Mouse (Mus musculus) layer of hippocampus, postnatal 25 days (tissue): ENCODE measurements at regions not wholly inside any gene's neighbourhood (a gene's known extent, or its start where the extent isn't known, plus 50 kb on each side); places are given as distances from the start of the nearest gene placed in this dataset.
"Not testable (repeated sequence)": the region's sequence is repeated elsewhere in the genome, so short reads cannot be mapped to it uniquely, and the experiment has no call there.

Source experiments
- DNase-seq, 2 experiments: peaks; one replicate each; pipeline ENCODE4 v3.0.0; 2022; ENCODE audit warnings: mixed read lengths in 2 of 2, low spot score in 1 of 2; ENCODE audit errors: extremely low spot score in 1 of 2

DNA sequence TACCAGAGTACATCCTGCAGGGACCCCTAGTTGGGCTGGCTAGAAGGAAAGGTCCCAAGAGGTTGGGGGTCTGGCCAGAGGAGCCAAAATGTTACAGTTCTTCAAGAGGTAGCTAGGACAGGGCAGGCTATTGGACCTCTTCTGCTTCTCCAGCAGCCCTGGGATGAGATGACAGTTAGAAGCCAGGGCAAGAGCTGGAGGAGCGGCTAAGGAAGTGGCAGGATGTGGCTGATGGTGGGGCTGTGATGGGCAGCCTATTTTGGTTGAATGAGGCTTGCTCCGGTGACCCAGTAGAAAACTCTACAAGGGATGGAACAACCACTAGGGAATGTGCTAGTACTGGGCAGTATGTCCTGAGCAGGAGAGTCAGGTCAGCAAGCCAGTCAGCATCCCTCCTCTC, 82.8 kb downstream of the Ddx11 start:
- DNase-seq = no peak

DNA sequence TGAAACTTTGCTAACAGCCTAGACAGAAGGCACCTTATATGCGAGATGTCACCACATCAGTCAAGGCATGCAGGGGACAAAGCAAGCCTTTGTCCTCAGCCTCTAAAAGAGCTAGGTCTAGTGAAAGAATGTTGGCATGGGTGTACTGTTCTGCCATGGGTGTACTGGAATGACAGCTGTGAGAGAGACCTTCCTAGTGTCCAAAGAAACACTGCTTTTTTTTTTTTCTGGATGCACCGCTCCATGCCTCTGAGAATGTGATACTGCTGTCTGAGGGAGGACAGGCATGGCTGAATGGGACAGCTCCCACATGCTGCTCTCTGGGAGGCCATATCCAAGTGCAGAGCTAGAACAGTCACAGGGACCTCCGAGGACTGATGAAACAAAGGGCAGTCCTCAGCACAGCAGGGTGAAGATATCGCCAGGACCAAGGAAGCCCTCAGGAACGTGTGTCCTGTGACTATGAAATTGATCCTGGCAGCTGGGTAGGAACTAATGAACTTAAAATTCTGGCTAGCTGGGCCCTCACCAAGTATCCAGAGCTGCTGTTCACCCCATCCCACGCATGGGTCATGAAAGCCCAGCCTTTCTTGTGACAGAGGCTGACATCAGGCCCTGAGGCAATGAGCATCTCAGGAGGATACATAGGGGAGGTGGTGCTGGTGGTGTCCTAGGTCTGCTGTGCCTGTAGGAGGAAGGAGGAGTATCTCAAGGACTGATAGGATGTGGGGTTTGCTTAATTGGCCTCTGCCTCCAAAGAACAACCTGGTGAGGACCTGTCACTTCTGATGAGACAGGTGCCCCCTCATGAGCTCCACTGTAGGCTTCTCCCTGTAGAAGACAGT, 84.6 kb downstream of the Ddx11 start:
- DNase-seq = not testable (repeated sequence)

DNA sequence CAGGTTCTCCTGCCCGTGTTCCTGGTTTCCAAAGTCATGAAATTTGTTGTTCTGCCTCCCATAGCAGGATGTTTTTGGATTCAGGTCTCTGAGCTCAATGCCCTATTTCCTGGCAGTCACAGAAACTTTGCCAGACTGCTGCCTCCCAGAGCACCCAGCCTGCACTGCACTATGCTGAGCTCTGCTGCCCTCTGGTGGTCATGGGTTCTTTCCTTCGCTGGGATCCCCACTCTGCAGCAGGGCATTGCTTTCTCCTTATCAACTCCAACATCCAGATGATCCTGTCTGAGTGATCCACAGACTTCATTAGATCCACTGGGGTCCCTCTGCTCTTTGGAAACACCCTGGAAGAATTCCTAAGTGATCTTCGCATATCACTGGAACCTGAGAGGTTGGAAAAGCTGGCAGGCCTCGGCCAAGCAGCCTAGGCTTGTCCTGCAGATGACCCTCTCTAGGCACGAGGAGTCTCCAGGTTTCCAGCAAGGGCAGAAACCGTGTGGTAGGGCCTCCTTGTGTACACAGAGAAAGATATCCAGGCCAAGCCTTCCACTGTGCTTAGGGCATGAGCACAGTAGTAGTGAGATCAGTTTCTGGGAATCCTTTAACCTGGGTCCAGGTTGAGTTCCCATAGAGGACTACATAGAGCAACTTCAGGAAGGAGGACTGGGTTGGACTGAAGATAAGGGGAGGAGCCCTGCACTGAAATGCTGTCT, 85.6 kb downstream of the Ddx11 start:
- DNase-seq = not testable (repeated sequence)

DNA sequence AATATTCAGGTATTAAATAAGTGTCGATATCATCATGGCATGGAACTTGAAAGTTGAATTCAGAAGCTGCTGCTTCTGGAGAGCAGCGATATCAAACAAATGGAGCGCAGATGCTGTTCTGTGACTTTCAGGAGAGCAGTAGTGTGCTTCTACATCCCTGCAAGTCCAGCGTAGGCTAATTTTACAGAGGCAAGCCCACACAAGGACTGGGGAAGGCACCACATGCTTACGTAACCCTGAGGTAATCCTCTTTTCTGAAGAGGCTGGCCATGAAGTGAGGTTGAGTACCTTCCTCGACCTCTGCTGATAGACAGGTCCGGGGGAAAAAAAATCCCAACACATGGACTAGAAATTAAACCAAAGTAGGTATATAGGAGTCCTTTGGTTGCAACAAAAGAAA, 88.2 kb downstream of the Ddx11 start:
- no peak for DNase-seq

DNA sequence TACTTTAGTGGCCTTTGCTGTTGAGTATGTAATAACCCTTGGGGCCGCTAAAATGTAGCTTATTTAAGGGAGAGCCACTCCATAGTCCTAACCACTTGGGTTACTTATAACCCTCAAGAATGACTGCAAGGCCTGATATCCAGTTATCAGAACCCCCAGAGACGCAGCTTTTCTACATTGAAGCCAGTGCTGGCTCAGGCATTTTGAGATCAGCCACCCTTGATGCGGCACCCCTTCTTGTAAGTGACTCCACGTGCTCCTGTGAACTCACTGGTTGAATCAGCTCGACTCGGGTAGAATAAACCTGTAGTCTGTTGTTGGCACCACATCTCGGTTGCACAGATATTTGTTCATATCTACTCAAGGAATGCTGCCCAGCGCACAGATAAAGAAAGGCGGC, 89.3 kb downstream of the Ddx11 start:
- no peak for DNase-seq

DNA sequence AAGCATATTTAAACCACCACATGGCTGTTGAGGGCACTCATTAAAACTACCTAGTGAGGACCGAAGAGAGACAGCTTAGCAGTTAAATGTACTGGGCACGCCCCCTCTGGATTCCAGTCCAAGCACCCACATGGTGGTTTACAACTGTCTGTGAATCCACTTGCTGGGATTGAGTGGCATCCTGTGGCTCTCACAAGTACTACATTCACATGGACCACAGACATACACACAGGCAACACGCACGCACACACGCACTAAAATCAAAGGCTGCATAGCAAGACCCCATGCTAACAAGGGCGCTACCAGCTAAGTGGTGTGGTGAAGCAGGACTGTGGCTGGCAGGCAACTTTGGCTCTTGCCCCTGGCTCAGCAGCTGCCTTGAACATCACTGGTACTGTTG, 95.0 kb downstream of the Ddx11 start:
- DNase-seq = no peak

DNA sequence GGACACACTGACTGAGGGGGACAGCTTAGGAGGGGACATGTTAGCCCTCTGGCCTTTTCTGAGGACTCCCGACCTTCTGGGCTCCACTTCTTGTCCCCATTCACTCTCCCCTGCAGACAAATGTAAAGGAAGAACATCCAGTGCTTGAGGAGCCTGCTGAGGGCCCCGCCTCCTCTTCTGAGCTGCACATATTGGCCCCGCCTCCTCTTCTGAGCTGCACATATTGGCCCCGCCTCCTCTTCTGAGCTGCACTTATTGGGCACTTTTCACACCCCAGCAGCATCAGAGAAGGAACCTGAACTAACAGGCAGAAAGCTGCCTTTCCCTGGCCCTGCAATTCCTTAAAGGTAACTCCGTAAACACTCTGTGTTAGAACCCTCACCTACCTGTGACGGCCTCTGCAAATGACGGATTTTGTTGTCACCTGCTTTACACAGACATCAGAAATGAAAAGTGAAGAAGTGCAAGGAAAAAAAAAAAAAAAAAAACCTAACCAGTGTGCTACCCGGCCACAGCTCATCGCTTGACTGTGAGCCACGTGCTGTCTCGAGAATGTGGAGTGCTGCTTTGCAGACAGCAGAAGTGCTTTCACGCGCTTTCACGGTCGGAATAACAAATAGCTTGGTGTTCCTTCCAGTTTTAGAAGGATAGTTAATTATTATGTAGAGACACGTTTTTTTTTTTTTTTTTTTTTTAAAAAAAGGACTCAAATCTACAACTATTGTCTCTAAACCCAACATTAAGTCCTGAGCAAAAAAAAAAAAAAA, 96.5 kb downstream of the Ddx11 start:
- DNase-seq = no peak

DNA sequence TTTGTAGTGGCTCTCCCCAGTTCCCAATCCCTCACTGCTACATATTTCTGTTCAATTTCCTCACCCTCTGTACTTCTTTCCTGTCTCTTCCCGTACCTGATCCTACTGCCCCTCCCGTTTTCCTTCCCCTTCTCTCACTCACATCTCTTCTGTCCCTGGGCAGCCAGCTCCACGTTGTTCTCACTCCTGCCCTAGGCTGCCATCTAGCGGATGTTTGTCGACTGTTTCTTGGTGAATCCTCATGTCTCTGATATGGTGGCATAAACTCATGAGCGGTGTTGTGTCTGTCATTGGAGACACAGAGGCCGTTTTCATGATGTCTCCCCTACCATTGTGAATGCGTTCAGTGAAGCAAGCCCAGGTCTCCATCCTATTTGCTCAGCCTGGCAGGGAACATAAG, 97.9 kb downstream of the Ddx11 start:
- DNase-seq = peak; percentile 52 to 81

DNA sequence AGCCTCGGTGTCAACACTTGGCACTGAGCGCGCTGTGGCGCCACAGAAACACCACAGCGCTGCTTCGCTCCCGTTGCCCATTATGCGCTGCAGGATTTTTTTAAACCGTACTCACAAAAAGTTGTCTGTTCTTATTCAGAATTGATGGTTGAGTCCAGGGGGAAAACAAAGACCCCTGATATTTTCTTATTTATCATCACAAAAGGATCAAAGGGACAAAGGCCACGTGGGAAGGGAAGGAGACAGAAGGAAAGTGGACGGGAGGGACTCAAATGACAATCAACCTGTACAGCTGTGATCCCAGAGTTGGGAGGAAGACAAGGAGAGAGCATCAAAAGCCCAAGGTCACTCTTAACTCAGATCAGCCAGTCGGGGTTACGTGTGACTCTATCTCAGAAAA, 100.4 kb downstream of the Ddx11 start:
- no peak for DNase-seq

DNA sequence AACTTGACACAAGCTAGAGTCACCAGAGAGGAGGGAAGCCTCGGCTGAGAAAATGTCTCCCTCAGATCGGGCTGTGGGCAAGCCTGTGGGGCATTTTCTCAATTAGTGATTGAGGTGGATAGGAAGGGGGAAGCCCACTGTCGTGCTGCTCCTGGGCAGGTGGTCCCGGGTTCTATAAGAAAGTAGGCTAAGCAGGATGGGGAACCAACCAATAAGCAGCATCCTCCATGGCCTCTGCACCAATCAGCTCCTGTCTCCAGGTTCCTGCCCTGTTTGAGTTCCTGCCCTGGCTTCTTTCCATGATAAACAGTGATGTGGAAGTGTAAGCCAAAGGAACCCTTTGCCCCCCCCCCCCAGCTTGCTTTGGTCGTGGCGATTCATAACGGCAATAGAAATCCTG, 100.9 kb downstream of the Ddx11 start:
- no peak for DNase-seq

DNA sequence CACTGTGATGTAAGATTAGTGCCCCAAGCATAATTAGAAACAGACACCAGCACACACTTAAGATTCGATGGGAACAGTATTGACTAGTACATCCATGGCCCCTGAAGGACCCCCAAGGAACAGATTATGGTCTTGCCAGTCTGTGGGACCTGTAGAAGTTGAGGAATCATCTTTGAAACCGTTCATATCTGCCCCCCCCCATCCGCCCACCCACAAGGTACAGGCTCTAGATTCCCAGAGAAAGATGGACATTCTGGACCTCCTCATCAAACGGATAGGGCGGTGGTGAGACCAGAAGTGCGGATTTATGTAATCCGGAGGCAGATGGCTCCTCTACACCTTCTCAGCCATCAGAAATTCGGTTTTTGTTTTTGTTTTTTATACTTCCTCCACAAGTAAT, 109.1 kb downstream of the Ddx11 start:
- no peak for DNase-seq

DNA sequence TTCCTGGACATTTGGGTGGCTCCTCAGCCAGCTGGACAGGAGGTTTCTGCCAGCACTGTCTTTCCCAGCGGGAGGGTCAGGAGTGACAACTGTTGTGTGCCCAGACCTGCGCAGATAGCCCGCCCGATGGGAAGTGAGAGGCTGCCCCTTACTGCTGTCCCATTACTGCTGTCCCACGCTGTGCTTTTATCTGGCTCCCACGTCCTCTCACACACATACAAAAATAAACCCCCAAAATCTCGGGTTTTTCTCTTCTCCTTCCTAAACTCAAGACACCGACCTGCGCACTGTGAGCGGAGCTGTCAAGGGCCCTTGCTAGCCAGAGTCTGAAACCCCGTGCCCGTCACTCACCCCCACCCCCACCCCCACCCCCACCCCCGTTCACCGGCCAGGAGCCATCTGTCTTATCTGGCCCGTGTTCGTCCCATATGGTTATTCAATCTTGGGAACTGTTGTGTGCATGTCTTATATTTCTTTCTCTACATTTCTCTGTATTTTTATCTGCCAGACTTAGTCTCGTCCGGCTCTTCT, 109.6 kb downstream of the Ddx11 start:
- no peak for DNase-seq

DNA sequence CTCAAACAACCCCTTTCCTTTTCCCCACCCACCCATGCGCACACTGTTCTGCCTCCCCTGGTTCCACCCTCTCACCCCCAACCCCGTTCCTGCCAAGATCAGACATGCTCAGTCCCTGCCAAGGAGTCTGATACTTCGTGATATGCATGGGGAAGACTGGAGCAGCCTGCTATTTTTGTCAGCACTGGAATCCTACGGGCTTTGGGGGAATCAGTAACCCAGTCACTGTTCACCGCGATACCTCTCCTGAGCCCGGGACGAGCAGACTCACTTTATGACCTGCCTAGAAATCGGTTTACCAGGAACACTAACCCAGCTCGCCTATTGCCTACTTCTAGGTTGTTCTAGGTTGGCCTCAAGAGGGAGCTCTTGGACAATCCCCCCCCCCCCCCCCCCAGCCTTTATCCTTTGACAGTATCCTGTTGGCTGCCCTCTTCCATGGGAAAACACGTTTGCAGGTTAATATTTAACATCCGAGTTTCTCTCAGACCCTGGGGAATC, 110.2 kb downstream of the Ddx11 start:
- DNase-seq = no peak

DNA sequence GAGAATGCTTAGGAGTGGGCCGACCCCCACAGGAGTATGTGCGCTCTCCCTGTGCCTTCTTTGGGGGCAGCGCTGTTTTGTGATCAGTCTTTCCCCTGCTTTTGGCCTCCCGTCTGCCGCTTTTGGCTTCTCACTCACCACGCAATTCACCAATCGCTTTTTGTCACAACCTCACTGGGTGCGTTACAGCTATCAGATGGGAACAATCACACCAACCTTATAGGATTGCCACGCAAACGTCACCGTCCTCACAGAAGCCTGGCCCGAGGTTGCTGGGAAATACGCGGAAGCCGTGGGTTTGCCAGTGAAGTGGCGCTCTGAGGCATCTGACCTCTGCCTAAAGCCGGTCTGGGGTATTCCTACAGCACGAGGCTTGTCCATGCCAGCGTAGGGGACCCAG, 111.1 kb downstream of the Ddx11 start:
- no peak for DNase-seq

DNA sequence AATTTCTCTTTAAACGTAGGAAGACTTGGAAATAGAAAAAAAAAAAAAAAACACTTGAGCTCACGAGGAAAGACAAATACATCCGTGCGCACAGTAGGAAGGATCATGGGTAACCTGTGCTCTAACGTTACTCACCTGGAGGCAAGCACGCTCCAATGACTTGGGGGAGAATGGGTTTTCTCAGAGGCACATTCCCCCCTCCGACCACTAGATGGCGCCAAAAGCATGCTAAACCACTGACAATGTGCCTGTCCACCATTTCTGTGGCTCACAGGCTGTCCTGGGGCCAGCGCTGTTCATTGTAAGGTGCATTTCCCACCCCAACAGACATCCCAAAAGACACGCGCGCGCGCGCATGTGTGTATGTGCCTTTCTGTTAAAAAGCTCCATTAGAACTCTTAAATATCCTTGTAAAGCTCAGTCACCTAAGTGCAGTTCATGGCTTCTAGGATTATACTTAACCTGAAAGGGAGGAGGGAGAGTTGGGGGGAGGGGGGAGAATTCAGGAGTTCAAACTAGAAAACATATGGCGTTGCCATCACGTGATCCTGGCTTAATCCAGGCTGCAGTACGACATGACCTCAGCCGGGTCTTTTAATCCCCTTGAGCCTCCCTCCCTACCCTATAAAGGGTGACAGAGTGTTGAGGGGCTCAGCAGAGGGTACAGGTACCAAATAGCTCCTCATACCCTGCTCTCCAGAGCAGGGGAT, 111.9 kb downstream of the Ddx11 start:
- DNase-seq = peak; percentile 83 to 95

DNA sequence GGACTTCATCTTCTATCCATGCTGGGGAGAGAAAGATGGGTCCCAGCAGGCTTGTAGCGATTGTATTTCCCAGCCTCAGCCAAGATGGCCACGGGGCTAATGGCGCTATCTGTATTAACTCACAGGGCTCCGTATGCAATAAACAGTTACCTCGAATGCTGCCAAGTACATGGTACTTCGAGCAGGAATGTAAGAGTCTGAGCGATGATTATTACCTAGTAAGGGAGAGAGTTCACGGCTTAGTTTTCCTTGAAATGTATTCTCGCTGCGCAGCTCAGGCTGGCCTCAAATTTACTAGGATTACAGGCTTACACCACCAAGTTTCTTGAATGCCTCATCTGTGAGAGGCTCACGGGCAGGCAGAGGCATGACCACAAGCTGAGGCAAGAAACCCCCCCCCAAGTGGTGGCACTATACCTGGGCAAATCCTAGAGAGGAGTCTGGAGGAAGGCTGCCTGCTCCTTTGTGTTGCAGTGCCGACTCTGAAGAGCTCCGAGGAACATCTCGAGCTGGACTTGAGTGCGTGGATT, 112.6 kb downstream of the Ddx11 start:
- DNase-seq = no peak

DNA sequence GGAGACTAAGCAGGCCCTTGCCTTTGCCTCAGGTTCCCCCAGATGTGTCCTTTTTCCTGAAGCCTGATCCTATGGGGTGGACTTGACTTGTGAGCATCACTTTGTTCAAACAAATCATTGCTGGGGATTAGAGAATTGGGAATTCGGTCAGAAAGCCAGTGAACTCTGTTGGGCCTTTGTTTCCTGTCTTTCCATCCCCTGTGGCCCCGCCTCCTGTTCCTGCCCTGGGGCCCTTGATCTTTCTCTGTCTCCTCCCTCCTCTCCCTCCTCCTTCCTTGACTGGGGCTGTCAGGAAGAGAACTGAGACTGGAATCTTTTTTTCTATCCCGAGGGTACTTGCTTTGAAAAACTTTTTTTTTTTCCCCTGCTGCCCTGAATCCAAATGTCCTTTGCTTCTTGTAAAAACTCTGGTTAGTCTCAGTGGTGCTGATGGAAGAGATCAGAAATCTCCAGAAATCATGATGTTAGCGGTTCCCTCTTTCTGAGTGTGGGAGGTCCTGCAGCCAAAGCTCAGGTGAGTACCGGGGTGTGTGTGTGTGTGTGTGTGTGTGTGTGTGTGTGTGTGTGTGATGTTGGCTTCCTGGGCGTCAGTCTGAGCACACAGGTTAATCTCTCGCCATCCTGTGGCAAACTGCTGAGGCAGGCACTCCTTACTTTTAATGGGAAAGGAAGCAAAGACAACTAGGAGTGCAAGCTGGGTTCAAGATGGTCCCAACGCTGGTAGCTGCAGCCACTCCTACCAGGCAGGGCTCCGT, 118.7 kb downstream of the Ddx11 start:
- DNase-seq = no peak

DNA sequence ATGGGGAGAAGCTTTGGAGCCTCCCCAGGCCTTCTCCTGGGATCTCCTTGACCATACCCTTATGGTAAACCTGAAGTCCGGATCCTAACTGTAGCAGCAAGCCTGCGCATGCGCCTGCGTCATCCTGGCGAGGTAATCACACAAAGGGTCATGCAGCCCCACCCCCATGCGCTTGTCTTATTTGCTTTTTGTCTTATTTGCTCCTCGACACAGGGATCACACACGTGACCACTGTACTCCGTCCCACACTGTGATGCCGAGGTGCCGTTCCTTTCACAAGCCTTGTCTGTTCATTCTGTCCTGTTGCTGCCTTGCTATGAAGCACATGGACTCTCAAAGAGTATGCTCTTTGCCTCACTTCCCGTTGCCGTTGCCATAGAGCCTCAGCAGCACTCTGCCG, 120.9 kb downstream of the Ddx11 start:
- no peak for DNase-seq

DNA sequence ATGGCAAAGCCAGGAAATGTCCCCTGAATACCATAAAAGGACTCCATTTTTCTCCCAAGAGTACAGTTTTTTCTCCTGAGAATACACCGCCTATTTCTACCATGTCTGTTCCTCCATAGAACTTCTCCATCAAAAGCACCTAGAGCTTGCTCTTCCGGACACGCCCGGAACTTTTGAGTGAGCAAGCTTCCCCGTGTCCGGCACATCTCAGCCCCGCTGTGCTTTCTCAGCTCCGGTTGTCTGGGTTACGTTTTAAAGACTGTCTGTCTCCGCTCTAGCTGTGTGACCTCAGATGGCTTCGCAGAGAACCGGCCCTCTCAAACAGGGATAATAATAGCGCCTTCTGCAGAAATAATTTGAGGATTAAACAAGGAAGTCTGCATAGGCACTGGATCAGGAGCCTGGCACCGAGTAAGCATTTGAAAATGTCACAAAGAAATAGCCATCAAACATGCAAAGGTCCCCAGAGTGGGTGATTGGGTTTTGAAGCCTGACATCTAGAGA, 122.8 kb downstream of the Ddx11 start:
- DNase-seq = no peak
